Mouse (Mus musculus) right cerebral cortex, postnatal 25 days (tissue): ENCODE measurements around the gene Nox1.

Experiments
- DNase-seq: peaks from one replicate; pipeline ENCODE4 v3.0.0; 2022

Gene Nox1

GRCm38 (mm10) chrX:134116417-134116816 is 105.3 kb downstream of the Nox1 start:
- DNase-seq: no peak

GRCm38 (mm10) chrX:134111767-134112166 is 110.0 kb downstream of the Nox1 start:
- no peak for DNase-seq

GRCm38 (mm10) chrX:134102641-134103040 is 119.1 kb downstream of the Nox1 start:
- no peak for DNase-seq

GRCm38 (mm10) chrX:134085453-134085852 is 136.3 kb downstream of the Nox1 start:
- DNase-seq: no peak

GRCm38 (mm10) chrX:134059764-134060163 is 162.0 kb downstream of the Nox1 start:
- DNase-seq: peak; percentile 5

- DNase-seq: peak; percentile 91
Observed at GRCm38 (mm10) chrX:134058987-134059712, 162.6 kb downstream of the Nox1 start, which contains the start of gene Cstf2. Gene Cstf2, plus strand, starts transcription at chrX:134059187.

- peak; percentile 10 for DNase-seq
Observed at GRCm38 (mm10) chrX:134058040-134058875, 163.5 kb downstream of the Nox1 start.

- DNase-seq: no peak
Observed at GRCm38 (mm10) chrX:134056897-134057296, 164.9 kb downstream of the Nox1 start.

GRCm38 (mm10) chrX:134048994-134049393 is 172.8 kb downstream of the Nox1 start:
- no peak for DNase-seq
